Mouse (Mus musculus) small intestine, adult 2 months (tissue): ENCODE measurements around the gene Eps15l1. TPM values are rescaled to one million over a fixed set of nuclear protein-coding genes. Genes with fewer than 3 reads are reported as not detected.

Source experiments
- H3K27ac ChIP-seq: fragments of 200-500 bp; 2 replicates; pipeline ENCODE4 v1.5.1; 2012; ENCODE audit warnings: low read depth, low read length, control low read depth, inconsistent platforms; ENCODE audit not compliant: insufficient read depth
- H3K27me3 ChIP-seq: fragments of 200-500 bp; 2 replicates; pipeline ENCODE4 v1.6.1; 2012; ENCODE audit warnings: mild to moderate bottlenecking, moderate library complexity, low read length, inconsistent platforms; ENCODE audit not compliant: control insufficient read depth, insufficient read depth
- H3K36me3 ChIP-seq: fragments of 200-500 bp; 2 replicates; pipeline ENCODE4 v1.6.1; 2012; ENCODE audit warnings: mild to moderate bottlenecking, low read length, control low read depth, inconsistent platforms; ENCODE audit not compliant: control insufficient read depth, insufficient read depth
- H3K4me1 ChIP-seq: fragments of 200-500 bp; 2 replicates; pipeline ENCODE4 v1.6.1; 2012; ENCODE audit warnings: low read length, inconsistent platforms, mixed read lengths; ENCODE audit not compliant: control insufficient read depth, insufficient read depth, insufficient read length
- H3K4me3 ChIP-seq: fragments of 200-500 bp; 2 replicates; pipeline ENCODE4 v1.5.1; 2012; ENCODE audit warnings: low read depth, mild to moderate bottlenecking, control low read depth, inconsistent platforms, low read length, moderate library complexity
- CTCF ChIP-seq: fragments of 200-500 bp; IDR thresholded peaks from 2 replicates; pipeline ENCODE4 v1.5.1; 2012; ENCODE audit warnings: low read depth, mild to moderate bottlenecking, control low read depth, inconsistent platforms, low read length, moderate library complexity, mixed read lengths; ENCODE audit not compliant: insufficient replicate concordance, insufficient read length; ENCODE audit errors: extremely low read depth
- POLR2A ChIP-seq: fragments of 200-500 bp; IDR thresholded peaks from 2 replicates; pipeline ENCODE4 v1.6.1; 2012; ENCODE audit warnings: low read depth, mild to moderate bottlenecking, control low read depth, inconsistent platforms, low read length, moderate library complexity
- WGBS: fragments of 180-500 bp; shearing (Covaris S2); methylation state at CpG from one replicate; pipeline ENCODE4 v1.1.7; 2018; 5-methylcytosine and 5-hydroxymethylcytosine counted together
- polyA plus RNA-seq: library from polyadenylated mRNA; depleted of rRNA; stranded (reverse); fragments of >200 nt; gene quantifications from 2 replicates; pipeline ENCODE4 v1.2.3, GENCODE M21; 2012

Eps15l1 gene
- polyA plus RNA-seq, 1 experiment: 27.0 TPM

- Histone ChIP-seq H3K27ac (no peak overlapping the region), H3K4me3 (no peak overlapping the region), H3K36me3 (peaks cover 40% of the 10 kb centered on the region), H3K27me3 (no peaks in the 10 kb centered on the region), H3K4me1 (no peaks in the 10 kb centered on the region)
- 3% methylated on average over 3 of the region's 3 CpGs for WGBS
- TF ChIP-seq CTCF (peak; percentile 91), POLR2A (no peak)
These were observed 55.4 kb downstream of the Eps15l1 start for GRCm38 (mm10) chr8:72365826-72366225.

DNA sequence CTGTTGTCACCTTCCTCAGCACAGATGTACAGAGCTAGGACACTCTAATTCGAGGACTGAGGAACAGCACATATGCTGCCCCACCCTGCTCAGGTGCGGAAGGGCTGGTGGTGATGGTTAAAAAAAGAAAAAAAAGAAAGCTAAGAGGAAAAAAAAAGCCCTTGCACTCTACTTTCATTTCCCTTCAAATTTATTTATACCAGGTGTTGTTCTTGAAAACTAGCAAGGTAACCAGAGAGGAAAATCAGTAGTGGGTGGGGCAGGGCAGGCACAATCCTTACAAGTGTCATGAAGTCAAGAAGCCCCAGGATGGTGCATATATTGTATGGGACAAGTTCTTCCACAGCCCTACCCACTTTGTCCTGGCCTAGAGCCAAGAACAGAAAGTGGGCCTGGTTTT, 56.2 kb downstream of the Eps15l1 start:
- no peak for TF ChIP-seq CTCF
- TF ChIP-seq POLR2A: no peak
- H3K36me3 ChIP-seq: peaks cover 34% of the 10 kb centered on the region
- no peaks in the 10 kb centered on the region for H3K4me1 ChIP-seq
- no peaks in the 10 kb centered on the region for H3K27me3 ChIP-seq
- no peak overlapping the region for H3K27ac ChIP-seq
- WGBS: 73% methylated on average over 2 of the region's 2 CpGs
- no peak overlapping the region for H3K4me3 ChIP-seq

DNA sequence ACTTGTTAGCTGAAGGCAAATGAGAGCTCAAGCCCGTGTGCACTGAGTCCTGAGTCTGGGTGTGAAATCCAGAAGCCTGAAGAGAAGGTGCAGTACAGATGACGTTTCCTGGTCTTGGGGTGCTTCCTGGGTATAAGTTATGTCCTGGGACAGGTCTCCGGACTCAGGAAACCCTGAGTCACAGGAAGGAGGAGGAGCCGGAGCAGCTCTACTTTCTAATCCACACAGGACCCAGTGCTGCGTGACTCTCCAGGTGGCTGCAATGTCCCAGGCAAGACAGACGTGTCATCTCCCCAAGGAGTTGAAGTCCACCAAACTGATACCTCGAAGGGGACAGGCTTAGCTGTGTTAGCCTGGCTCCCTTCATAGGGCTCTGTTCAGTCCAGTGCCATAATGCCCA, 57.8 kb downstream of the Eps15l1 start:
- TF ChIP-seq CTCF (no peak), POLR2A (no peak)
- Histone ChIP-seq H3K4me3 (no peak overlapping the region), H3K36me3 (peaks cover 25% of the 10 kb centered on the region), H3K27ac (no peak overlapping the region), H3K4me1 (no peaks in the 10 kb centered on the region), H3K27me3 (no peaks in the 10 kb centered on the region)
- WGBS: 81% methylated on average over 7 of the region's 7 CpGs

GRCm38 (mm10) chr8:72362754-72363153, 58.5 kb downstream of the Eps15l1 start:
- Histone ChIP-seq H3K27me3 (no peaks in the 10 kb centered on the region), H3K27ac (no peak overlapping the region), H3K4me3 (no peak overlapping the region), H3K36me3 (peaks cover 18% of the 10 kb centered on the region), H3K4me1 (no peaks in the 10 kb centered on the region)
- WGBS: 95% methylated on average over 4 of the region's 4 CpGs
- no peak for TF ChIP-seq POLR2A
- no peak for TF ChIP-seq CTCF

DNA sequence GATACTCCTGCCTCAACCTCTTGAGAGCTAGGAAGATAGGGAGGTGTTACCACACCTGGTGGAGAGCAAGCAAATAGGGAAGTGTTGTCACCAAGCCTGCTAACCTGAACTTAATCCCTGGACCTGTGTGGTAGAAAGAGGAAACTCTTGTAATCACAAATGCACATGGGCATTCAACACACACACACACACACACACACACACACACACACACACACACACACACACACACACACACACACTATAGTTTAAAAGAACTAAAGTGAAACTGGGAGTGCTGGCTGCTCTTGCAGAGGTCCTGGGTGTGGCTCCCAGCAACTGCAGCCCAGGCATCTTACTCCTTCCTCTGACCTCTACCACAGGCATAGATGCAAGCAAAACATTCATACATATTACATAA, 61.1 kb downstream of the Eps15l1 start:
- Histone ChIP-seq H3K4me3 (no peak overlapping the region), H3K36me3 (peaks cover 20% of the 10 kb centered on the region), H3K27ac (no peak overlapping the region), H3K4me1 (peaks cover 3% of the 10 kb centered on the region), H3K27me3 (no peaks in the 10 kb centered on the region)
- TF ChIP-seq POLR2A (no peak), CTCF (no peak)

DNA sequence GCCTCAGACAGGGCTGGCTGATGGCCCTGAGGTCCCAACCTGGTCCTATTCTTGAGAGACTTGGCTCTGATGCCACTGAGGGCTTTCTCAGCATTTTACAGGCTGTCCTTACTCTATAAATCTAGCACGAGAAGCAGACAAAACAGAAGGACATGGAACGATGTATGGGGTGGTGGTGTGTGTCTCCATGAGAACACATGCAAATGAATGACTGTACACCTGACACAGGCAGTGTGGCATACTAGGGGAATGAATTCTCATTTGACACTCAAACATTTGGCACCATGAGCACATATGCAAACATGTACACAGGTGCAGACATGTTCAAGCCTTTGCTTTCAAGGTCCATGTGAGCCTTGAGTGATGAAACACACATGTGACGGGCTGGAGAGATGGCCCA, 64.7 kb downstream of the Eps15l1 start:
- Histone ChIP-seq H3K27ac (no peak overlapping the region), H3K4me1 (peaks cover 6% of the 10 kb centered on the region), H3K4me3 (no peak overlapping the region), H3K27me3 (no peaks in the 10 kb centered on the region), H3K36me3 (peaks cover 10% of the 10 kb centered on the region)
- TF ChIP-seq CTCF (no peak), POLR2A (no peak)
- 96% methylated on average over 3 of the region's 3 CpGs for WGBS

DNA sequence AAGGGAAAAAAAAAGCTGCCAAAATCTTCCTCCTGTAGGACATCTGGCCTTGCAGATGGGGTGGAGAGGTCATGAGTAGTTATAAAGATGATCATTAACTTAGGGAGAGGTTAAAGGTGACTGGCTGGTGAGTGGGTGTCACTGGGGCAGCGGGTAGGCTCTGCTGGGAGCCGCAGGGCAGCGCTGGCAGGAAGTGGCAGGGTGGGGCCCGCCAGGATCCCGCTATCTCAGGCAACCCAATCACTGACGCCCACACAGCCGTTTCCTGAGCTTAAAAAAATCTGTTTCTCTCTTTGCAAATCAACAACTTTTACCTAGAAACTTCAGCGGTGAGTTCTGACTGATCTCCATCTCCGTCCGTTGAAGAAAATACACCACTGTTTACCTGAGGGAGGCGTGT, 67.0 kb downstream of the Eps15l1 start:
- H3K4me1 ChIP-seq: peaks cover 6% of the 10 kb centered on the region

GRCm38 (mm10) chr8:72353700-72354045, 67.6 kb downstream of the Eps15l1 start:
- H3K27ac ChIP-seq: peak overlapping the region; percentile 46

More for the DNA sequence above, 67.0 kb downstream of the Eps15l1 start:
- Histone ChIP-seq H3K4me3 (no peak overlapping the region), H3K27ac (peak overlapping the region; percentile 46), H3K27me3 (no peaks in the 10 kb centered on the region), H3K36me3 (peaks cover 8% of the 10 kb centered on the region)
- no peak for TF ChIP-seq POLR2A
- no peak for TF ChIP-seq CTCF
- 71% methylated on average over 11 of the region's 11 CpGs for WGBS

More at GRCm38 (mm10) chr8:72353700-72354045, 67.6 kb downstream of the Eps15l1 start:
- 89% methylated on average over 7 of the region's 7 CpGs for WGBS
- peaks cover 6% of the 10 kb centered on the region for H3K4me1 ChIP-seq
- TF ChIP-seq CTCF (no peak), POLR2A (no peak)
- no peaks in the 10 kb centered on the region for H3K27me3 ChIP-seq
- peaks cover 6% of the 10 kb centered on the region; the same call in 1 of the 2 replicates for H3K36me3 ChIP-seq
- no peak overlapping the region for H3K4me3 ChIP-seq
